Mouse (Mus musculus) layer of hippocampus, postnatal 36 days (tissue): Measurements from ENCODE around the gene Ebf3. TPM values are rescaled to one million over a fixed set of nuclear protein-coding genes. Genes with fewer than 3 reads are reported as not detected.
A peak's percentile ranks its signal among the peaks of the same experiment; 100 is the strongest.

ENCODE experiments used
- DNase-seq, 2 experiments: peaks; one replicate each; pipeline ENCODE4 v3.0.0; 2022
- total RNA-seq, 2 experiments: library from RNA; stranded (reverse); gene quantifications; 2 replicates each; pipeline ENCODE4 v1.2.3; 2021

Ebf3 gene
- total RNA-seq, 2 experiments from 2014 or later: 0.38 to 0.60 TPM

GRCm38 (mm10) chr7:137197118-137198030, 116.9 kb downstream of the Ebf3 start:
- no peak for DNase-seq

DNA sequence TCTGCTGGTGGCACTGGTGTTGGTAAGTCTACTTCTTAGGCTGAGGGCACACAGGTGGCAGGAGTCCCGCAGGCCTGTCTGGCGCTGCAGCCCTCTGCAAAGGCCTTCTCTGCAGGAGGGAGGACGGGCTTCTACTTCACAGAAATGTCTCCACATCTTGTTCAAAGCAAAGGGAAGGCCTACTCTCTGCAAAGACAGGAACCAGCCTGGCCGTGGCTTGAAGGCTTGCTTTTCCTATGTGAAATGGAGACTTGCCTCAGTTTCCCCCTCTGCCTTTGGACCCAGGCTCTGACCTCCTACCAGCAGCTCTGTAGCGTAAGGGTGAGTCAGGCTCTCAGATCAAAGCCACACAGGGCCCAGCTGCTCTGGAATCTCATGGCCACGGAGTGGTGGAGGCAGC, 117.7 kb downstream of the Ebf3 start:
- DNase-seq: no peak

GRCm38 (mm10) chr7:137192776-137193278, 121.4 kb downstream of the Ebf3 start:
- no peak for DNase-seq

GRCm38 (mm10) chr7:137191889-137192288, 122.4 kb downstream of the Ebf3 start:
- no peak for DNase-seq

DNA sequence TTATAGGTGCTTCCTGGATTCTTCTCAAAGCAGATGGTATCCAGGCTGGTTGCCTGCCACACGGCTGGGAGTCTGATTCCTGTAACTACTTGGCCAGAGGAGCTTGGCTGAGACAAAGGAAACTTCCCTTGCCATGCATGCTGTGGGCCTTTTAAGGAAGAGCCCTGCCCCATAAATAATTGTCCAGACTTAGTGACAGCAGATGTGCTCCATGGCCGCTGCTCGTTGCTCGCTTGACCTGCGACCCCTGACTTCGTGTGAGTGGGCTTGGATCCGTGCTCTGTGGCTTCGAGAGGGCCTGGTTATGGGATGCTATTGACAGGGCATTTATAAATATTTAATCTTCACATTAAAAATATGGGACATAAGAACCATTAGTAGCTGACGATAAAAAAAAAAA, 142.0 kb downstream of the Ebf3 start:
- DNase-seq: no peak

DNA sequence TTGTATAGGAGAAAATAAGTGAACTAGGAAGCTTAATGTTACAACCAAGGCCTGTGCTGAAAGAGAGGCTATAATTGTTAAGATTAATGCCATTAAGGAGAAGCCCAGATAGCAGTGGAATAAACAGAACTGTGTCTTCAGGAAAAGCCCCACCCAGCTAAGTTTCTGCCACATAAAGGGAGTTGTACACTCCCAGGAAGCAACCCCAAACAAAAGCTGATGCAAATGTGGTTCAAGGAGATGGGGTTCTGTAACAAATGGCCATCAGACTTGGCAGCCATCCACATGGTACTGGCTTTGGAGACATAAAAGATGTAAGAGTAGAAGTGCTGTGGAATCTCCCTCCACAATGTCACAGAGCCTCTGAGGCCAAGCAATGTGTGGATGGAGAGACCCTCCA, 155.2 kb downstream of the Ebf3 start:
- DNase-seq: no peak

DNA sequence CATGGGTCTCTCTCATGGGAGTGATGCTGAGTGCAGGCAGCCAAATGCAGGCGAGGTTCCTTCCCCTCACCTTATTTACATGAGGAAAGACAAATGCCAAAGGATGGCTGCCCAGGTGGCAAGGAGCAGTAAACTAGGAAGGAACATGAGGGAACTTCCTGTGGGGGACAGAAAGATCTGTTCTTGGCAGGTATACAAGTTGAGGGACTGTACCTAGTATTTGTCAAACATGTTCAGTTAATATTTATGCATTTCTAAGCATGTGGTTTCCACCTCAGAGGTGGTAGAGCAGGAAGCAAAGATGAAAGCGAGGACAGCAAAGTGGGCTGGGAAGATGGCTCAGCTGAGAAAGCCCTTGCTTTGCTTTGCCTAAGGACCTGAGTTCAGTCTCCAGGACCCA, 159.6 kb downstream of the Ebf3 start:
- no peak for DNase-seq

DNA sequence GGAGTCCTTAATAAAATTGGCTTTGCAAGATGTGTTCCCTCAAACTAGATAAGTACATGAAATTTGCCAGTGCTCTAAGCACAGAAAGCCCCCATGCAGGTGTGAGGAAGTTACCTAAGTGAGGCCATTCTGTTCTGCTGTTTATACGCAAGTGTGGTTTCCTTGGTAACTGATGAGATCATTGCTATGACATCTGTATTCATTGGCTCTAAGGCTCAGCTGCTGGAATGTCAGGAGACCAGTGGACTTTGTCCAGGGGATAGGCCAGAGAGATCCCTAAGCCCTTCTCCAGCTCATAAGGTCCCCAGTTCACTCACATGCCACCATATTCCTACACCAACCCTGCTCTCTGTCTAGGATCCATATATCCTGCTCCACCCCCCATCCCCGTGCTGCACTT, 162.4 kb downstream of the Ebf3 start:
- DNase-seq: no peak

DNA sequence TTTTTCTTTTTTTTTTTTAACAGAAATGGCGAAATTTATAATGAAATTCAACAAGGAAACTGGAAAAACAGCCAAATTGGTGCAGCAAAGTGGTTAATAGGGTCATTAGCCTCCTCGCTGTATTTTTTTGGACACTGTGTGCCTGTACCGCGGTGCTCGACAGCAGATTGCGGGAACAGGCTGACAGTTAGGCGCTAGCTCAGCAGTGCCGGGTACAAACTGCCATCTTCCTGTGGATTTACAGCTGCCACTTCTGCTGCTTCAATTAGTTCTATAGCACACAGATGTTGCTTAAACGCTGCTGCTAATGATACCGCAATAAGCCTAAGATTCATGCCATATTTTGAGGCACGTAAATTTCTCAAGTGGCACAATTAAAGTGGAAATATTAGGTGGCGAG, 167.1 kb downstream of the Ebf3 start:
- DNase-seq: peak in 1 of 2 experiments; percentile 12

Other genes starting within 250 kb of the Ebf3 start
- gene 9430038I01Rik, start 96.3 kb upstream of the Ebf3 start, total RNA-seq: 1 to 10 TPM; 3.8 TPM
- gene Glrx3, start 123.2 kb upstream of the Ebf3 start, total RNA-seq: 100 to 1,000 TPM in 1 of 2 experiments, 10 to 100 TPM in 1; 99.8 to 104 TPM